Mouse (Mus musculus) CH12F3 (cell line): ENCODE data around the gene Rftn2.
"Not testable (repeated sequence)": the region's sequence is repeated elsewhere in the genome, so short reads cannot be mapped to it uniquely, and the experiment has no call there.

Experiments used
- in situ Hi-C: fragments of 300-500 bp; cut with MboI; formaldehyde crosslinking; loops from 2 replicates; pipeline ENCODE4 v1.14.3; 2020; ENCODE audit warnings: low sequenced_read_pairs

Gene Rftn2

GRCm38 (mm10) chr1:55130190-55130916 is 96.2 kb downstream of the Rftn2 start:
- in situ Hi-C loops, result no loop called here

- in situ Hi-C loops, result no loop called here
These were observed 96.9 kb downstream of the Rftn2 start for GRCm38 (mm10) chr1:55129716-55130115.

GRCm38 (mm10) chr1:55124136-55124535 is 102.4 kb downstream of the Rftn2 start:
- in situ Hi-C loops, result not testable (repeated sequence)

- in situ Hi-C loops, result no loop called here
These were observed 103.0 kb downstream of the Rftn2 start for GRCm38 (mm10) chr1:55123561-55123960.

GRCm38 (mm10) chr1:55123046-55123445 is 103.5 kb downstream of the Rftn2 start:
- in situ Hi-C loops, result no loop called here
